Mouse (Mus musculus) bone marrow, adult 2 months (tissue): Measurements from ENCODE around the gene Mcm3ap. TPM values are rescaled to one million over a fixed set of nuclear protein-coding genes. Genes with fewer than 3 reads are reported as not detected.
A peak's percentile ranks its signal among the peaks of the same experiment; 100 is the strongest.

ENCODE experiments used
- H3K27ac ChIP-seq: fragments of 200-500 bp; 2 replicates; pipeline ENCODE4 v1.5.1; 2012; ENCODE audit warnings: low read depth, mild to moderate bottlenecking, control low read depth, inconsistent platforms, low read length; ENCODE audit not compliant: control insufficient read depth, poor library complexity, insufficient read depth
- H3K4me1 ChIP-seq: fragments of 200-500 bp; 2 replicates; pipeline ENCODE4 v1.6.1; 2011; ENCODE audit warnings: low read length; ENCODE audit not compliant: control insufficient read depth, insufficient read depth
- H3K4me3 ChIP-seq: fragments of 200-500 bp; replicated peaks from 2 replicates; pipeline ENCODE3; 2011; ENCODE audit warnings: mild to moderate bottlenecking, low read depth, low read length, control low read depth; ENCODE audit not compliant: control insufficient read depth
- CTCF ChIP-seq: fragments of 200-500 bp; IDR thresholded peaks from 2 replicates; pipeline ENCODE4 v1.5.1; 2011; ENCODE audit warnings: low read length, control low read depth; ENCODE audit not compliant: control insufficient read depth, insufficient read depth
- POLR2A ChIP-seq: fragments of 200-500 bp; IDR thresholded peaks from 2 replicates; pipeline ENCODE4 v1.6.1; 2011; ENCODE audit warnings: low read depth, mild to moderate bottlenecking, control low read depth, low read length, borderline replicate concordance; ENCODE audit not compliant: control insufficient read depth
- WGBS: fragments of 180-500 bp; shearing (Covaris S2); methylation state at CpG from one replicate; pipeline ENCODE4 v1.1.7; 2018; 5-methylcytosine and 5-hydroxymethylcytosine counted together
- polyA plus RNA-seq: library from polyadenylated mRNA; stranded (reverse); fragments of >200 nt; gene quantifications from 2 replicates; pipeline ENCODE4 v1.2.4, GENCODE M21; 2011; ENCODE audit warnings: low replicate concordance; ENCODE audit not compliant: missing spikeins, insufficient read depth, insufficient read length

The Mcm3ap gene
- polyA plus RNA-seq, 1 experiment, result 34.0 TPM

DNA sequence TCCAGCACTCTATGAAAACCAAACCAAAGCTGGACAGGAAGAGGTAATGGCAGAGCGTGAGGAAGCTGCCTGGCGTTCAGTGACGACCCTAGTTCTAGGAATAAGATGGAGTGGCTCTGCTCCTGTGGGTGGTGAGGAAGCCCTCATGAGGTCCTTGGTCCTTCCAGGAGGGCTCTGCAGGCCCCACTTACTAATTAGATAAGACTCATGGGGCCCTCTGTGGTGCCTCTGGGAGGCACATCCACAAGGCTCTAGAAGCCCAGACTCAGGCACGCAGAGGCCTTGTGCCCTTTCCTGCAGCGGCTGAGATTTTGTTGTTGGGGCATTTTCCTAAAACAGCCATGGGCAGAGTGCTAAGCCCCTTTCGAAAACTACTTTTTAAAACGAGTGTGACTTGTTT, 37.1 kb downstream of the Mcm3ap start:
- H3K4me3 ChIP-seq, result no peak overlapping the region
- H3K4me1 ChIP-seq, result no peaks in the 10 kb centered on the region
- WGBS, result 81% methylated on average over 7 of the region's 7 CpGs
- H3K27ac ChIP-seq, result no peak overlapping the region
- TF ChIP-seq POLR2A (no peak), CTCF (no peak)

DNA sequence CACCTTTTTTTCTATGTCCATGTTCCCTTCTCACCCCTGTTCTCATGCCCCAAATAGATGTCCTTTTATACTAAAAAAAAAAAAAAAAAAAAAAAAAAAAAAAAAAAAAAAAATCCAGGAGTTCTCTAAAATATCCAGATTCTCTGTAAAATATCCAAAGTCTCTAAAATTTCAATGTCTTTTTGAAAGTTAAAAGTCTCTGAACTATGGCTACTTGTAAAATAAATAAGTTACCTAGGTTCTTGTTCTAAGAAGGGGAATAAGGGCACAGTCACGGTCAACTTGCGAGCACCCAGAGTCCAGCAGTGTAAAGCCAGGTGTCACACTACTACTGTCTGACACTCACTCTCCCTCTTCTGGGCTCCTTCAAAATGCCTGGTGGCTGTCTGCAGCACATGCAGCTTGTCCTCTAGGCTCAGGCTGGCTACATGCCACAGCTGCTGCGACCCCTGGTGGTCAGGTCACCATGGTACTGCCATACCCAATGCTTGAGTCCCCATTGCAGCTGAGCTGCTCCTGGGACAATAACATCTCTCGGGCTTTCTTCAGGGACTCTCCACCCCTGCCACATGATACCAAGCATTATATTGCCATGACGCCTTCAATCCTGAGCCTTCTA, 44.3 kb downstream of the Mcm3ap start:
- H3K4me3 ChIP-seq, result no peak overlapping the region
- WGBS, result 46% methylated on average over 5 of the region's 5 CpGs
- H3K27ac ChIP-seq, result no peak overlapping the region
- TF ChIP-seq CTCF (peak; percentile 94), POLR2A (no peak)
- no peaks in the 10 kb centered on the region for H3K4me1 ChIP-seq

DNA sequence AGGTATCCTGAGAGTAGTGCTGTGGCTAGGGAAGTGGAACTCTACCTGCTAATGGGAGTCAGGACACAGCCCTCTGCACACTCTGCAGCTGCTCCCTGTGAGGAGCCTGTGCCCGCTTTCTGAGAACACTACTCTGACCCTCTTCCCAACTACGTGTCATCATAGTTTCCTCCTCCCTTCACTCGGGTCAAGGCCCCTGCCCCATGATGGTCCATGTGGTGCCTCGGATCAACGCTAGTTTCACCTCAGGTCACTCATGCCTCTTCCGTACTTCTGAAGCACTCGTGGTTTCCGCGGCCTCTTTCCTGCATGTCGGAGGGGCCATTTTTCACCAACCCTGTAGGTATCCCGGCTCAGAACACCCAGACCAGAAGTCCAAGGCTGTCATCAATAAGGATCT, 62.2 kb downstream of the Mcm3ap start:
- Histone ChIP-seq H3K4me1 (no peaks in the 10 kb centered on the region; the same call in 1 of the 2 replicates), H3K4me3 (peak overlapping the region; percentile 60), H3K27ac (no peak overlapping the region)
- TF ChIP-seq CTCF, result no peak
- no peak for TF ChIP-seq POLR2A
- 1% methylated on average over 11 of the region's 11 CpGs for WGBS

DNA sequence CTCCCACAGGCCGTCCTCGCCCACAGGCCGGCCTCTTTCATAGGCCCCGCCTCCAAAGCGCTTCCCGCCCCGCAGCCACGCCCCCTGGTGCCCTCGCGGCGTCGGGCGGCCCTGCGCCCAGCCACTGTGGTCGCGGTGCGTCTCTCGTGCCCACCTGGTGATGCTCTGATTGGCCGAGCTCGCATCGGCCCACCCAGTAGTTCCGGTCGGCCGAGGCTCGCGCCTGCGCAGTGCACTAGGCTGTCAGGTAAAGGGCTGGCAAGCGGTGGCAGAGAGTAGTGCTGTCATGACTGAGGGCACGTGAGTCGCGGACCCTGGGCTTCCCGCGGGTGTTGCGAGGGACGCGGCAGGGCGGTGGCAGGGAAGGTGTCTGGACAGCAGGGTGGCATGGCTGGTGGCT, 62.6 kb downstream of the Mcm3ap start, which contains the start of gene Lss:
Gene Lss (plus strand): TSS at position 214 of the 400 bp plus-strand sequence.
- no peaks in the 10 kb centered on the region; the same call in 1 of the 2 replicates for H3K4me1 ChIP-seq

DNA sequence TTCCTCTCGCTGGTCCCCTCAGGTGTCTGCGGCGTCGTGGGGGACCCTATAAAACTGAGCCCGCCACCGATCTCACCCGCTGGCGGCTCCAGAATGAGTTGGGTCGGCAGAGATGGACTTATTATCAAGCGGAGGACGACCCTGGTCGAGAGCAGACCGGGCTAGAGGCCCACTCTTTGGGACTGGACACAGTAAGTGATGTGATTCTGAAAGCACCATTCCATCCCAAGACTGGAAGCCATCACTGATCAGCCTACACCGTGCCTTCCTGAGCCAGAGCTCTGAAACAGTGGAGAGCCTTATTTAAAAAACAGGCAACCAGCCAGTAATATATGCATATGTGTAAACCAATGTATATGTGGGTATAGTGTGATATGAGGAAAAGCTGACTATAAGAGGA, 63.1 kb downstream of the Mcm3ap start:
- peak overlapping the region; percentile 77 for H3K4me3 ChIP-seq
- H3K4me1 ChIP-seq, result no peaks in the 10 kb centered on the region; the same call in 1 of the 2 replicates
- TF ChIP-seq CTCF (no peak), POLR2A (no peak)
- 5% methylated on average over 14 of the region's 14 CpGs for whole genome bisulfite sequencing
- no peak overlapping the region; the same call in 1 of the 2 replicates for H3K27ac ChIP-seq

More for the DNA sequence above, 62.6 kb downstream of the Mcm3ap start, which contains the start of gene Lss:
- WGBS, result under 1% methylated on average over 37 of the region's 37 CpGs
- peak; percentile 60; the same call in 1 of the 2 replicates for TF ChIP-seq POLR2A
- peak; percentile 12; the same call in 1 of the 2 replicates for TF ChIP-seq CTCF
- peak within 1 kb of the TSS; percentile 77 for H3K4me3 ChIP-seq
- no peak within 1 kb of the TSS; the same call in 1 of the 2 replicates for H3K27ac ChIP-seq

DNA sequence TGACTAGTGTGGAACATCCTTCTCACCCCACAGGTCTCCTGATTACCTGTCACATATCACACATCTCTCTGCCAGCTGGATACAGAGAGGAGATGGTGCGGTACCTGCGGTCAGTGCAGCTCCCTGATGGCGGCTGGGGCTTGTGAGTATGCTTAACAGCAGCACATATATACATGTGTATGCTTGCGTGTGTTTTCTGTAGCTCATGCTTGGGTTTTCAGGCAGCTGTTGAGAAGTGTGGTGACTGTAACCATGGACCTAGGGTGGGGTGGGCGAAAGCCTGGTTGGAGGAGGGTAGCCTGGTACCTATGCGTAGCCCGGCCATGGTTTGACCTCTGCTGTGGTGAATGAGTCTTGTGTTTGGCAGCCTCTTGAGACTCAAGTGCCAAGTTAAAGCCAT, 66.8 kb downstream of the Mcm3ap start:
- Histone ChIP-seq H3K27ac (no peak overlapping the region), H3K4me3 (no peak overlapping the region), H3K4me1 (no peaks in the 10 kb centered on the region; the same call in 1 of the 2 replicates)
- WGBS, result 93% methylated on average over 7 of the region's 7 CpGs
- TF ChIP-seq CTCF, result no peak

DNA sequence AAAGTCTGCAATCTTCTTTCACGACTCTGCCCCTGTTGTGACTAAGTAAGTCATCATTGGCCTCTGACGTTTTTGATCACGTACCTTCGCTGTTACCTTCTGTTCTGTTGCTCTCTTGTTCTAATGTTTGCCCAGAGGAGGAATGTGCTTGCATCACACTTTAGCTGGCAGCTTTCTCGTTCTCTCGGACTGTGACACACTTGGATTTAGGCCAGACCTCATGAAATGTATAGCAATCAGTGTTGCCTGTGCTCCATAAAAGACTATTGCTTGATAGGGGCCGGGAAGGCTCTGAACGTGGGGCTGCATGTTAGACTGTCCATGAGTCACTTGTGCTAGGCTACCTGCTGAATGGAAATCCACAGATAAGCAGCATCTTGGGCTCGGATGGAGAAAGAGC, 68.9 kb downstream of the Mcm3ap start:
- no peak overlapping the region for H3K27ac ChIP-seq
- no peak overlapping the region for H3K4me3 ChIP-seq
- 75% methylated on average over 9 of the region's 9 CpGs for WGBS
- TF ChIP-seq CTCF, result no peak
- no peak for TF ChIP-seq POLR2A
- peaks cover 2% of the 10 kb centered on the region; the same call in 1 of the 2 replicates for H3K4me1 ChIP-seq

- 40% methylated on average over 11 of the region's 11 CpGs for WGBS
- H3K27ac ChIP-seq, result no peak overlapping the region
- peaks cover 2% of the 10 kb centered on the region; the same call in 1 of the 2 replicates for H3K4me1 ChIP-seq
- H3K4me3 ChIP-seq, result no peak overlapping the region
- TF ChIP-seq POLR2A, result no peak
- TF ChIP-seq CTCF, result no peak
These were observed 72.8 kb downstream of the Mcm3ap start for GRCm38 (mm10) chr10:76541336-76542085.
